Mouse (Mus musculus): ENCODE measurements around the gene Ntng2.

The Ntng2 gene

DNA sequence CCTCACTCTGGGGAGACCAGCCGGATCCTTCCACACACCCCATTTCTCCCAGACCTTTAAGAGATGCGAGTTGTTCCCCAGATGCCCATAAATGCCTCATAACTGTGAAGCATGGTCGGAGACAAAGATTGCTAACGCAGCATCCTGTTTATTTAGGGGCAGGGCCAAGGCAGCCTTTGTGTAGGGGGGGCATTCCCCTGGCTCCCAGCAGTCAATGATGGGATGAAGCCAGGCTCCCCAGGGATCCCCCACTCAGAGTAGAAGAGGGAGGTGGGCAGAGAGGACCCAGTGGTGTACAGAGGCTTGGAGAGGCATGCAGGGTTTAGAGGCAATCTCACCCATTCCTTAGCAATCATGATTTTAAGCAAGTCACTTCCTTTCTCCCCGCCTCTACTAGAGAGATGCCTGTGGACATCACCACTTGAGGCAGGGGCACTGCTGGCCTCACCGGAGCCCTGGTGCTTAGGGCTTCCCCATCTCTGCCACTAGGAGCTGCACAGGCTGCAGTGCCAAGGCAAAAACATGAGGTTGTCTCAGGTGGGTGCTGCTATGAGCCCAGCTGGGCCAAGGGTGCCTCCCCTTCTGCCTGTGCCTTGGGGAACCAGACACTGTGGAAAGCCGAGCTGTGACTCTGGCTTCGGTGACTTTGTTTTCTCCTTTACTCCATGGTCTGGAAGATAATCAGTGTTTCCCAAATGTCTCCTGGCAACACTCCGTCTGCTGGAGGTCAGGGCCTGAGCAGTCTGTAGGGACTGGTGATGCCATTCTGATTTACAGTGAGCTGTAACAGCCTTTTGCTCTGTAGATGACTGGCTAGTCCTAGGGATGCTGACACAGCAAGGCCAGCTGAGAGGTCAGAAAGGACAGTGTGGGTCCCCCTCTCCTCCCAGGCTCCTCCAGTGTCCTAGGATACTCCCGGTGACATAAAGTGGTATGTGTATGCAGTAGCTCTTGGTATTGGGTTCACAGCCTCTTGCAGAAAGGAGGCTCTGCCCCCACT, 61.3 kb downstream of the Ntng2 start:
- no peak for DNase-seq (ENCODE audit: low spot score in 2 of 2)

DNA sequence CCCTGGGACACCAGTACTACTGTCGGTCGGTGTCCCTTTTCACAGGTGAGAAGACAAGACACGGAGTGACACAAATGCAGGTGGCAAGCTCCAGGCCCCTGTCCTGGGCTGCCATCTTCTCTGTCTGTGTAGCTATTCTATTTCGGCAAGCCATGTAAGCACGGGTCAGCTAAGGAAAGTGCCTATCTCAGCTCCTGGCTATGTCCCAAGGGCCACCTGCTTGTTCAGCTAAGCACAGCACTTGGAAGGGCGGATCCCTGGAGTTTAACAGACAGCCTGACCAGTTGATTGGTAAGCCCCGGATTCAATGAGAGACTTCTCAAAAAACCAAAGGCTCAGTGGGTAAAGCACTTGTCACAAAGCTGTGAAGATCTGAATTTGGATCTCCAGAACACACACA, 62.4 kb downstream of the Ntng2 start:
- no peak for DNase-seq (ENCODE audit: low spot score in 2 of 2)

DNA sequence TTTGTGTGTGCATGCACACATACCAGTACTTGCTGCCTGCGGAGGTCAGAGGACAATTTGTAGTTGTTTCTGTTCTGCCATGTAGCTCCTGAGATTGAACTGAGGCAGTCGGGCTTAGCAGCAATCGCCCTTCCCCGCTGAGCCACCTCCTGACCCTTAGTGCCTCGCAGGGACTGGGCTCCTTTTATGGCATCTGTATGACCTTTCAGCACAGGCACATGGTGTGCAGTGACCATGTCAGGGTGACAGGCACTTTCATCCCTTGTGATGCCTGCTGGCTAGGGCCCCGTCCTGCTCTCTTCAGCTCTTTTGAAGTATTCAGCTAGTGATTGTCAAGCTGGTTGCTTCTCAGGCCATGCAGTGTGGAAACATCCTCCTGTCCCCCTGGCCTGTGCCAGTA, 66.6 kb downstream of the Ntng2 start:
- no peak for DNase-seq (ENCODE audit: low spot score in 2 of 2)

DNA sequence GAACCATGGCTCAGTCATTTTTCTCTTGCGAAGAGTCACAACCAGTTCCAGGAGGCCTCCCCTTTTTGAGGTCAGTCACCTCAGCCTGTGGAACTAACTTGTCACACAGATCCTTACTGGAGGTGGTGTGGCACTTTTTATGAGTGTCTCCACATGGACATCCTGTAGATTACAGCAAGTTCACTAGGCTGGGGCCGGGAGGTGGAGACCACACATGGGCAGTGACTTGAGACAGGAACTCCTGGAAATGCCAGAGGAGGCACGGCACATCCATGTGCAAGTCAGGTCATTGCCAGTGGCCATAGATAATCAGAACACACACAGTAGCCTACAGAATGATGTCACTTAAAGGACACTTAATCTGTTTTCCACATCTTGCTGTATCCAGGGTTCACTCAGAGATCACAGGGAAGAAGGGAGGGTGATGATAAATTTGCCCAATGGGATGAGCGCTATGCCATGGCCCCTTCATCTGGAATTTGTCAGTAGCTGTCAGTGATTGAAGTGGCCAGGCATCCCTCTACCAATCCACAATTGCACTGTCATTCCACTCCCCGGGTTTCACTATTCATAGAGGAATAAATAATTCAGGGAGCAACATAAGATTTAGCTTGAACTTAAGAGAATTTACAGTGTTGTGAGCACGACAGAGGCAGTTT, 69.4 kb downstream of the Ntng2 start:
- DNase-seq (ENCODE audit: low spot score in 2 of 2) = no peak

DNA sequence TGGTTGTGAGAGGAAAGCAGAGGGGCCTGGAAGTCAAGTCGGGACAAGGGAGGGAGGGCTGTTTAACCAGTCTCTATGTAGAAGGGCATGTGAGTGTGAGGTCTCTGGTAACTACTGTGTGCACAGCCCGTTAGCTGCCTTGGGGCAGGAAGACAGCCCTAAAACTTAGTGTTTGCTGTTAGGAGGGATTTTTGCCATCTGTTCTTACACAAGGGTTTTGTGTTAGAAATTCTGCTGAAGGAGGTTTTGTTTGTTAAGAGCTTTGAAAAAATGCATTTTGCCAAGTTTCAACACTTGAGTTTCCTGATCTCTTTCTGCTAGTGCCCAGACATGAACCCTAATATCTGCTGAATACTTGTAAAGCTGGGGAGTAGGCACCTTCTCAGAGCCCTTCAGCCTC, 71.7 kb downstream of the Ntng2 start:
- DNase-seq (ENCODE audit: low spot score in 2 of 2) = no peak

DNA sequence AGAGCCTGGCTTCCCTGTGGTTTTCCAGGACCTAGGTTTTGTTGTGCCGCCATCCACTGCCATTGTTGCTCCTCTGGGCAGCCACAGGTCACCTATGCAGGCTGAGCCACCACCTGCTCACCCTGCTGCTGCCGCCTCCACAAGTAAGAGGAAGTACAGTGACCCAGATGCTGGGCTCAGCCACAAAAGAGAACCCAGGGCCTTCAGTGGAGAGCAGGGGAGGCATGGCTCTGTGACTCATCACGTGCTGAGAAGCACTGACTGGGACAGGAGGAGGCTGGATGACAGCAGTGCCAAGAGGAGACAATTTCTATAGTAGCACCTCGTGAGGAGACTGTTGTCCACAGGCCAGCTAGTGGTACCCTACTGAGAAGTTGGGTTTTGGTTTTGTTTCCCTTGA, 73.0 kb downstream of the Ntng2 start:
- no peak for DNase-seq (ENCODE audit: low spot score in 2 of 2)

DNA sequence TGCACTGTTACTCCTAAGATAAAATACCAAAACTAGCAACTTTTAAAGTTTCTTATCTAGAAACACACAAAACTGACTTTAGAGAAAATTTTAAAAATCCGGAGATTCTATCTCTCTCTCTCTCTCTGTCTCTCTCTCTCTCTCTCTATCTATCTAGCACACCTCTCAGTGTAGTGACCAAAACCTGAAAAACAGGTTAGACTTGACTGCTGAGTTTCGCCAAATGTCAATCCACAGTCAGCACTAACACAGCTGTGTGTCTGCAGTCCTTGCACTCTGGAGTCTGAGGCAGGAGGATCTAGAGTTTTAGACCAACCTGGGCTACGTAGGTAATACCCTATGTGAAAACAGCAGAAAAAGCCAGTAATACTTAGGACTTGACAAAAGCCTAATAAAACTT, 77.9 kb downstream of the Ntng2 start:
- no peak for DNase-seq (ENCODE audit: low spot score in 2 of 2)

DNA sequence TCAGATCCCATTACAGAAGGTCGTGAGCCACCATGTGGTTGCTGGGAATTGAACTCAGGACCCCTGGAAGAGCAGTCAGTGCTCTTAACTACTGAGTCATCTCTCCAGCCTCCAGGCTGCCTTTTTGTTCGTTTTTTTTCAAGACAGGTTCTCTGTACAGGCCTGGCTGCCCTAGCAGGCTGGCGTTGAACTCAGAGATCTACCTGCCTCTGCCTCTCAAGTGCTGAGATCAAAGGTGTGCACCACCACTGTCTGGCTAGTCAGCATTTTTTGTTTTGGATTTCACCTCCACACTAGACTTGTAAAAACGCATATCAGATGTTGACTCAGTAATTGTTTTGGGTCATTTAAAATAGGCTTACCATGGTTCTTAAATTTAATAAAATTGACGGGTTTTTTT, 84.7 kb downstream of the Ntng2 start:
- DNase-seq (ENCODE audit: low spot score in 2 of 2) = no peak

DNA sequence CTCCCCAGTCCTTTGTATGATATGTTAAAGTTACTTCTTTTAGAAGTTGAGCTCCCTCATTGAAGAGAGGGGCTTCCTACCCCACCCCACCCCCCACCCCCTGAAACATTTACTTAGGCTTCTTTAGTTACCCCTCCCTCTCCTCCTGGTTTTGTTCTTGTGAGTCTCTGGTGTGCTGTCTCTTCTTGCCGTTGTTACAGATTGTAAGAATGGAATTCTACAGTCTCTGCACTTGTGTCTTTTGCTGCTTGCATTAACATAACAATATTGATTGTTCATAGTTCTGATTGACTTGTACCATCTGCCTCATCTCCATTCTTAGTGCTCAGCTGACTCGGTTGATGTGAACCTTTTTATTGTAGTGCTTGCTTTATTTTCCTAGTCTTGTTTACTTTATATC, 100.9 kb downstream of the Ntng2 start:
- DNase-seq (ENCODE audit: low spot score in 2 of 2) = no peak

Measured in urinary bladder, postnatal 36 days (tissue).